Mouse (Mus musculus) ES-CJ7 (cell line): ENCODE results near the gene Gm26938.

Source experiments
- DNase-seq: peaks from one replicate; pipeline ENCODE4 v3.0.0; 2011; ENCODE audit warnings: low read depth, low spot score

Gm26938 gene

GRCm38 (mm10) chr5:139794137-139794536, 32.1 kb downstream of the Gm26938 start:
- DNase-seq: no peak

- no peak for DNase-seq
Observed at GRCm38 (mm10) chr5:139793338-139794089, 32.7 kb downstream of the Gm26938 start.

GRCm38 (mm10) chr5:139792966-139793337, 33.3 kb downstream of the Gm26938 start:
- DNase-seq: no peak

GRCm38 (mm10) chr5:139792159-139792775, 33.9 kb downstream of the Gm26938 start:
- no peak for DNase-seq

GRCm38 (mm10) chr5:139791227-139792158, 34.7 kb downstream of the Gm26938 start, which contains the start of gene Mafk:
Gene Mafk, plus strand, starts transcription at chr5:139791513.
- DNase-seq: peak; percentile 94

GRCm38 (mm10) chr5:139789466-139789865, 36.7 kb downstream of the Gm26938 start:
- DNase-seq: no peak

GRCm38 (mm10) chr5:139781406-139781805, 44.8 kb downstream of the Gm26938 start:
- DNase-seq: no peak

- DNase-seq: no peak
Observed at GRCm38 (mm10) chr5:139776966-139777365, 49.2 kb downstream of the Gm26938 start.

GRCm38 (mm10) chr5:139775216-139775926, 50.8 kb downstream of the Gm26938 start, which contains the start of gene Ints1:
Gene Ints1, minus strand, starts transcription at chr5:139775674.
- DNase-seq: peak; percentile 97

- DNase-seq: no peak
Observed at GRCm38 (mm10) chr5:139768216-139768615, 58.0 kb downstream of the Gm26938 start.

- DNase-seq: peak; percentile 69
Observed at GRCm38 (mm10) chr5:139764296-139764695, 61.9 kb downstream of the Gm26938 start.

GRCm38 (mm10) chr5:139758096-139758495, 68.1 kb downstream of the Gm26938 start:
- DNase-seq: no peak
